Comparison of ENCODE assay signal across 18 mouse cellular contexts in the genomic region with DNA sequence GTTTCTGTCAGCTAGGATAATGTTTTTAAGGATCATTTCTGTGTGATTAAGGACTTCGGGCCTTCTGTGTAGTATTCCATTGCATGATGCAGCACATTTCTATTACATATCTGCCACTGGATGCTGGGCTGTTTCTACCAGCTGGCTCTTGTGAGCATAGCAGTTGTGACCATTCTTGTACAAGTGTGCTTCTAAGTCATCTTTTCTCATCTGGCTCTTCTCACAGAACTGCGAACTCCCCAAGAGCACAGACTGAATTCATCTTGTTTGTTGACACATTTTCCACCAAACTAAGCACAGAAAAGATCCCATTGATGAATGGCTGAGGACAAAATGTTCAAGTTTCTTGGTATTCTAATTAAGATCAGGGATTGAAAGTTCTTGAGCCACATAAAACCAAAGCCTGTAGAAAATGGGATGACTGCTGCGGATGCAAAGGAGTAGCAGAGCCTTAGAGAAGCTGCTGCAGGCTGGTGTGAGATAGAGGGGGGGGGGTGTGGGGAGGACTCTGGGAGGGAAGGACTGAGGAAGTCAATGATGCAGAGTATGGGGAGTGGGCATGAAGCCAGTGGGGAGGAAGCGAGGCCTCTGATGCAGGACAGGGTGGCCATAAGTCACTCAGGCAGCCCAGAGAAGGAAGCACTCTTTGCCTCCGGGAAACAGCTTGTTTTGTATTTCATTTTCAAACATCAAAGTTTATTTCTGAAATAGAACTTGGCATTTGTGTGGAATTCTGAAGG.
DNase-seq lines count a peak whose midpoint lies in the region; ATAC-seq lines count a peak whose summit lies in the region.
"Had no signal": no experiment of that assay in that cellular context is flagged by ENCODE, and none has a peak within 500 bp of the region (broad histone marks: within the 10 kb centered on the region; RNA-seq: fewer than 3 reads in every experiment).

No protein-coding gene starts in this region.

- no peak overlapping the region for H3K27ac ChIP-seq in kidney, embryonic 14.5 days (ENCODE audit: low read depth, low read length)
- H3K27ac ChIP-seq in kidney, embryonic 15.5 days = no peak overlapping the region
- H3K27ac ChIP-seq in stomach, embryonic 16.5 days (ENCODE audit: low read length) = no peak overlapping the region
- H3K27ac ChIP-seq in forebrain, embryonic 12.5 days = no peak overlapping the region
- H3K27ac ChIP-seq: embryonic facial prominence, embryonic 15.5 days; forebrain, embryonic 13.5 days; hindbrain, embryonic 10.5 days; limb, embryonic 12.5 days; liver, embryonic 13.5 days had no signal

- H3K36me3 ChIP-seq in kidney, embryonic 14.5 days (ENCODE audit: control insufficient read depth, insufficient read depth, low read length) = no peaks in the 10 kb centered on the region
- H3K36me3 ChIP-seq in kidney, embryonic 15.5 days = no peaks in the 10 kb centered on the region
- no peaks in the 10 kb centered on the region for H3K36me3 ChIP-seq in stomach, embryonic 16.5 days (ENCODE audit: control insufficient read depth, insufficient read depth, low read length)
- no peaks in the 10 kb centered on the region for H3K36me3 ChIP-seq in forebrain, embryonic 12.5 days (replicated peaks)
- H3K36me3 ChIP-seq: embryonic facial prominence, embryonic 15.5 days; hindbrain, embryonic 10.5 days; limb, embryonic 12.5 days; liver, embryonic 13.5 days had no signal

- no peaks in the 10 kb centered on the region for H3K27me3 ChIP-seq in kidney, embryonic 14.5 days (ENCODE audit: control insufficient read depth, insufficient read depth, low read length)
- H3K27me3 ChIP-seq in kidney, embryonic 15.5 days = no peaks in the 10 kb centered on the region
- no peaks in the 10 kb centered on the region for H3K27me3 ChIP-seq in stomach, embryonic 16.5 days (ENCODE audit: control insufficient read depth, insufficient read depth, low read length)
- H3K27me3 ChIP-seq in forebrain, embryonic 12.5 days = no peaks in the 10 kb centered on the region
- H3K27me3 ChIP-seq: CH12.LX; embryonic facial prominence, embryonic 15.5 days; forebrain, embryonic 13.5 days; limb, embryonic 12.5 days; liver, embryonic 13.5 days had no signal

- WGBS in kidney, embryonic 14.5 days = 44% methylated on average over 5 of the region's 5 CpGs
- WGBS in kidney, embryonic 15.5 days = 41% methylated on average over 5 of the region's 5 CpGs
- WGBS in stomach, embryonic 16.5 days = 45% methylated on average over 5 of the region's 5 CpGs
- 70% methylated on average over 5 of the region's 5 CpGs for WGBS in forebrain, embryonic 12.5 days

- no peaks in the 10 kb centered on the region; the same call in 1 of the 2 replicates for H3K4me1 ChIP-seq in kidney, embryonic 14.5 days (ENCODE audit: control insufficient read depth, insufficient read depth, low read length)
- no peaks in the 10 kb centered on the region for H3K4me1 ChIP-seq in kidney, embryonic 15.5 days
- no peaks in the 10 kb centered on the region for H3K4me1 ChIP-seq in stomach, embryonic 16.5 days (ENCODE audit: control insufficient read depth, insufficient read depth, low read length)
- H3K4me1 ChIP-seq in forebrain, embryonic 12.5 days = no peaks in the 10 kb centered on the region
- H3K4me1 ChIP-seq: embryonic facial prominence, embryonic 15.5 days; forebrain, embryonic 13.5 days; hindbrain, embryonic 10.5 days; limb, embryonic 12.5 days; liver, embryonic 13.5 days had no signal

- peak; percentile 15 for DNase-seq in adrenal gland, postnatal 14 days
- DNase-seq in adrenal gland, adult 18-20 months (ENCODE audit: low spot score in 2 of 2) = no peak
- DNase-seq in kidney, adult 18-20 months = no peak
- DNase-seq: embryo, embryonic 11 days; gastrocnemius, postnatal 25 days; layer of hippocampus, adult 9-11 months; liver, embryonic 13.5 days; thymus, postnatal 36 days had no signal

- H3K4me2 ChIP-seq in kidney, embryonic 14.5 days (replicated peaks; ENCODE audit: low read depth, low read length) = no peak overlapping the region
- no peak overlapping the region for H3K4me2 ChIP-seq in kidney, embryonic 15.5 days
- no peak overlapping the region for H3K4me2 ChIP-seq in stomach, embryonic 16.5 days (ENCODE audit: low read depth, low read length)
- no peak overlapping the region for H3K4me2 ChIP-seq in forebrain, embryonic 12.5 days
- H3K4me2 ChIP-seq: embryonic facial prominence, embryonic 15.5 days; forebrain, embryonic 13.5 days; heart, embryonic 11.5 days; limb, embryonic 12.5 days; liver, embryonic 13.5 days had no signal

- 0 out of 2 replicates have a peak, but pooled peaks have one; percentile 80 for ATAC-seq in kidney, embryonic 14.5 days (ENCODE audit: low FRiP score, low TSS enrichment)
- peak; percentile 77 for ATAC-seq in kidney, embryonic 15.5 days (replicated peaks; ENCODE audit: low FRiP score)
- ATAC-seq in stomach, embryonic 16.5 days (ENCODE audit: insufficient read depth, low FRiP score) = peak; percentile 60
- ATAC-seq in forebrain, embryonic 12.5 days (ENCODE audit: low FRiP score) = no peak
- ATAC-seq: forebrain, embryonic 13.5 days had no signal

- H3K4me3 ChIP-seq in kidney, embryonic 14.5 days (ENCODE audit: low read length) = no peak overlapping the region
- H3K4me3 ChIP-seq in kidney, embryonic 15.5 days (replicated peaks) = no peak overlapping the region
- no peak overlapping the region for H3K4me3 ChIP-seq in stomach, embryonic 16.5 days (replicated peaks; ENCODE audit: low read length)
- H3K4me3 ChIP-seq in forebrain, embryonic 12.5 days (replicated peaks) = no peak overlapping the region
- H3K4me3 ChIP-seq: embryonic facial prominence, embryonic 15.5 days; forebrain, embryonic 13.5 days; hindbrain, embryonic 10.5 days; limb, embryonic 12.5 days; liver, embryonic 13.5 days had no signal

- no peak overlapping the region for H3K9ac ChIP-seq in kidney, embryonic 14.5 days (ENCODE audit: low read depth, low read length)
- H3K9ac ChIP-seq in kidney, embryonic 15.5 days = no peak overlapping the region
- H3K9ac ChIP-seq in stomach, embryonic 16.5 days (ENCODE audit: low read length) = no peak overlapping the region
- H3K9ac ChIP-seq in forebrain, embryonic 12.5 days = no peak overlapping the region
- H3K9ac ChIP-seq: embryonic facial prominence, embryonic 15.5 days; forebrain, embryonic 13.5 days; limb, embryonic 12.5 days; liver, embryonic 13.5 days had no signal

- H3K9me3 ChIP-seq in kidney, embryonic 14.5 days (ENCODE audit: control insufficient read depth, low read length) = no peaks in the 10 kb centered on the region
- H3K9me3 ChIP-seq in kidney, embryonic 15.5 days (replicated peaks) = no peaks in the 10 kb centered on the region
- no peaks in the 10 kb centered on the region for H3K9me3 ChIP-seq in stomach, embryonic 16.5 days (replicated peaks; ENCODE audit: control insufficient read depth, low read length)
- H3K9me3 ChIP-seq in forebrain, embryonic 12.5 days = no peaks in the 10 kb centered on the region
- H3K9me3 ChIP-seq: embryonic facial prominence, embryonic 15.5 days; forebrain, embryonic 13.5 days; hindbrain, embryonic 10.5 days; limb, embryonic 12.5 days; liver, embryonic 13.5 days had no signal
